Mouse (Mus musculus) G1E (cell line): ENCODE measurements around the gene Cacnb4. TPM values are rescaled to one million over a fixed set of nuclear protein-coding genes. Genes with fewer than 3 reads are reported as not detected.

Source experiments
- ATAC-seq: 2 replicates; pipeline ENCODE4 v1.8.0; 2016; ENCODE audit warnings: mild to moderate bottlenecking; ENCODE audit not compliant: insufficient number of reproducible peaks, poor library complexity, low FRiP score, severe bottlenecking; ENCODE audit errors: extremely low read depth
- DNase-seq: peaks from one replicate; pipeline ENCODE4 v3.0.0; 2012; ENCODE audit warnings: low spot score
- H3K27me3 ChIP-seq: 2 replicates; pipeline ENCODE4 v1.6.1; 2012; ENCODE audit warnings: mild to moderate bottlenecking, low read length, inconsistent platforms; ENCODE audit not compliant: insufficient read depth
- H3K36me3 ChIP-seq: replicated peaks from 2 replicates; pipeline ENCODE3; 2012; ENCODE audit warnings: mild to moderate bottlenecking, inconsistent platforms
- H3K4me1 ChIP-seq: 2 replicates; pipeline ENCODE4 v1.6.1; 2012; ENCODE audit warnings: low read depth, low read length, inconsistent platforms, mixed read lengths; ENCODE audit not compliant: insufficient read depth
- H3K4me3 ChIP-seq: 2 replicates; pipeline ENCODE4 v1.5.1; 2012; ENCODE audit warnings: low read depth, mild to moderate bottlenecking, inconsistent platforms, low read length, moderate library complexity, mixed read lengths
- H3K9me3 ChIP-seq: replicated peaks from 2 replicates; pipeline ENCODE4 v1.6.1; 2012; ENCODE audit warnings: inconsistent platforms
- CTCF ChIP-seq: IDR thresholded peaks from 2 replicates; pipeline ENCODE4 v1.5.1; 2012; ENCODE audit warnings: low read depth, low read length, inconsistent platforms, mixed read lengths
- GATA1 ChIP-seq: IDR thresholded peaks from 2 replicates; pipeline ENCODE4 v1.6.1; 2012; ENCODE audit warnings: borderline replicate concordance, low read length, inconsistent platforms, mixed read lengths
- GATA2 ChIP-seq: IDR thresholded peaks from 2 replicates; pipeline ENCODE4 v1.6.1; 2012; ENCODE audit warnings: low read depth, low read length, inconsistent platforms, borderline replicate concordance
- POLR2AphosphoS5 ChIP-seq: IDR thresholded peaks from 2 replicates; pipeline ENCODE4 v1.6.1; 2012; ENCODE audit warnings: low read depth, low read length, inconsistent platforms; ENCODE audit not compliant: insufficient replicate concordance
- TAL1 ChIP-seq: conservative IDR thresholded peaks from 2 replicates; pipeline ENCODE4 v1.6.1; 2012; ENCODE audit warnings: low read depth, low read length, inconsistent platforms, mixed read lengths
- polyA plus RNA-seq: library from polyadenylated mRNA; stranded (reverse); fragments of >175 nt; gene quantifications from 2 replicates; pipeline ENCODE4 v1.2.3, GENCODE M21; 2012
- total RNA-seq, 2 experiments: library from RNA; stranded (forward) in 1 of 2; stranded (reverse) in 1 of 2; fragments of 200-1000 nt in 1 of 2; fragments of >200 nt in 1 of 2; fragmentation: Nextera tagmentation in 1 of 2; gene quantifications; 2 replicates each; pipeline ENCODE4 v1.2.3; 2014 to 2017

Gene Cacnb4
- total and polyA plus RNA-seq, 3 experiments = 0.01 to 0.15 (median 0.11) TPM

GRCm38 (mm10) chr2:52516534-52516933 is 160.1 kb downstream of the Cacnb4 start:
- Histone ChIP-seq H3K27me3 (peaks cover 3% of the 10 kb centered on the region; the same call in 1 of the 2 replicates), H3K4me1 (no peaks in the 10 kb centered on the region), H3K4me3 (no peak overlapping the region), H3K36me3 (no peaks in the 10 kb centered on the region), H3K9me3 (no peaks in the 10 kb centered on the region)
- DNase-seq (no peak), ATAC-seq (no peak)
- TF ChIP-seq GATA1 (no peak), TAL1 (no peak), POLR2AphosphoS5 (no peak), GATA2 (no peak), CTCF (no peak)

GRCm38 (mm10) chr2:52512865-52513388 is 163.7 kb downstream of the Cacnb4 start:
- Histone ChIP-seq H3K36me3 (no peaks in the 10 kb centered on the region), H3K27me3 (peaks cover 3% of the 10 kb centered on the region; the same call in 1 of the 2 replicates), H3K9me3 (no peaks in the 10 kb centered on the region), H3K4me1 (no peaks in the 10 kb centered on the region), H3K4me3 (no peak overlapping the region)
- no peak for DNase-seq
- TF ChIP-seq GATA2 (no peak), GATA1 (no peak), TAL1 (no peak), CTCF (no peak), POLR2AphosphoS5 (no peak)
- no peak for ATAC-seq

- TF ChIP-seq POLR2AphosphoS5 = no peak
- no peak for TF ChIP-seq GATA2
- TF ChIP-seq GATA1 = no peak
- TF ChIP-seq CTCF = no peak
- TF ChIP-seq TAL1 = no peak
- ATAC-seq = no peak
Measured at GRCm38 (mm10) chr2:52512206-52512605, 164.4 kb downstream of the Cacnb4 start.

GRCm38 (mm10) chr2:52511799-52512198 is 164.8 kb downstream of the Cacnb4 start:
- H3K9me3 ChIP-seq = no peaks in the 10 kb centered on the region
- H3K27me3 ChIP-seq = peaks cover 3% of the 10 kb centered on the region; the same call in 1 of the 2 replicates
- no peaks in the 10 kb centered on the region for H3K4me1 ChIP-seq
- TF ChIP-seq GATA2 (no peak), POLR2AphosphoS5 (no peak), TAL1 (no peak), GATA1 (no peak), CTCF (no peak)
- no peak overlapping the region for H3K4me3 ChIP-seq
- H3K36me3 ChIP-seq = no peaks in the 10 kb centered on the region
- ATAC-seq (no peak), DNase-seq (no peak)

More at GRCm38 (mm10) chr2:52512206-52512605, 164.4 kb downstream of the Cacnb4 start:
- no peaks in the 10 kb centered on the region for H3K4me1 ChIP-seq
- no peaks in the 10 kb centered on the region for H3K36me3 ChIP-seq
- no peak overlapping the region for H3K4me3 ChIP-seq
- no peak for DNase-seq
- H3K27me3 ChIP-seq = peaks cover 3% of the 10 kb centered on the region; the same call in 1 of the 2 replicates
- no peaks in the 10 kb centered on the region for H3K9me3 ChIP-seq

GRCm38 (mm10) chr2:52509779-52510500 is 166.7 kb downstream of the Cacnb4 start:
- no peak for ATAC-seq
- Histone ChIP-seq H3K4me1 (no peaks in the 10 kb centered on the region), H3K36me3 (no peaks in the 10 kb centered on the region), H3K4me3 (no peak overlapping the region), H3K27me3 (peaks cover 3% of the 10 kb centered on the region; the same call in 1 of the 2 replicates), H3K9me3 (no peaks in the 10 kb centered on the region)
- no peak for DNase-seq
- no peak for TF ChIP-seq GATA1
- no peak for TF ChIP-seq TAL1
- no peak for TF ChIP-seq GATA2
- TF ChIP-seq POLR2AphosphoS5 = no peak
- TF ChIP-seq CTCF = no peak

GRCm38 (mm10) chr2:52505164-52505563 is 171.5 kb downstream of the Cacnb4 start:
- no peaks in the 10 kb centered on the region for H3K36me3 ChIP-seq
- no peaks in the 10 kb centered on the region for H3K9me3 ChIP-seq
- ATAC-seq (no peak), DNase-seq (no peak)
- H3K27me3 ChIP-seq = peaks cover 2% of the 10 kb centered on the region; the same call in 1 of the 2 replicates
- no peaks in the 10 kb centered on the region for H3K4me1 ChIP-seq
- no peak for TF ChIP-seq GATA1
- no peak for TF ChIP-seq GATA2
- no peak for TF ChIP-seq POLR2AphosphoS5
- TF ChIP-seq TAL1 = no peak
- no peak for TF ChIP-seq CTCF
- H3K4me3 ChIP-seq = no peak overlapping the region
